Mouse (Mus musculus) right cerebral cortex, postnatal 10 days (tissue): ENCODE measurements around the gene Wrb.
"Not testable (repeated sequence)": the region's sequence is repeated elsewhere in the genome, so short reads cannot be mapped to it uniquely, and the experiment has no call there.

Experiments used
- DNase-seq, 2 experiments: peaks; one replicate each; pipeline ENCODE4 v3.0.0; 2021; ENCODE audit warnings: low spot score in 2 of 2

Wrb gene

GRCm38 (mm10) chr16:96145110-96145800, at the start of gene Wrb:
TSS of gene Wrb (plus strand) at chr16:96145407.
- peak; percentile 100 for DNase-seq

GRCm38 (mm10) chr16:96095966-96096365, 49.2 kb upstream of the Wrb start:
- DNase-seq = no peak

- not testable (repeated sequence) for DNase-seq
These were observed 47.4 kb upstream of the Wrb start for GRCm38 (mm10) chr16:96097811-96098210.

GRCm38 (mm10) chr16:96103036-96103435, 42.2 kb upstream of the Wrb start:
- no peak for DNase-seq

GRCm38 (mm10) chr16:96109673-96110072, 35.5 kb upstream of the Wrb start:
- no peak for DNase-seq

- no peak for DNase-seq
These were observed 34.4 kb upstream of the Wrb start for GRCm38 (mm10) chr16:96110655-96111345.

DNA sequence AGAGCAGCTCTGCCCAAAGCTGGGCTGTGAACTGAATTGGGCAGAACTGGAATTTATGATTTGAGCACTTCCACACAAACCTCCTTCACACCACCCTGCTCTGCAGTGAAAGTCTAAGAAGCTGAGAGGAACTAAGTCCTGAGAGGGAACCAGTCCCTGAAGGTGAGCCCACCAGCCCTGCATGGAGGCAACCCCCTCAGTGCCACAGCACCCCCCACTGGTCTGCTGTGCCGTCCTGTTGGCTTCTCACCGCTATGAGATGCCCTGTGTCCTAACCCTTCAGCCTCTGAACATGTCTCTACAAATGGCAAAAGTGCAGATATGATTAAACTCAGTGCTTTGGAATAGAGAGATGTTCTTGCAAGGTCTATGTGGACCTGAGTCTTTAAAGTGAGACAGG, 32.4 kb upstream of the Wrb start:
- no peak for DNase-seq

- DNase-seq = no peak
These were observed 30.5 kb upstream of the Wrb start for GRCm38 (mm10) chr16:96114729-96115128.

DNA sequence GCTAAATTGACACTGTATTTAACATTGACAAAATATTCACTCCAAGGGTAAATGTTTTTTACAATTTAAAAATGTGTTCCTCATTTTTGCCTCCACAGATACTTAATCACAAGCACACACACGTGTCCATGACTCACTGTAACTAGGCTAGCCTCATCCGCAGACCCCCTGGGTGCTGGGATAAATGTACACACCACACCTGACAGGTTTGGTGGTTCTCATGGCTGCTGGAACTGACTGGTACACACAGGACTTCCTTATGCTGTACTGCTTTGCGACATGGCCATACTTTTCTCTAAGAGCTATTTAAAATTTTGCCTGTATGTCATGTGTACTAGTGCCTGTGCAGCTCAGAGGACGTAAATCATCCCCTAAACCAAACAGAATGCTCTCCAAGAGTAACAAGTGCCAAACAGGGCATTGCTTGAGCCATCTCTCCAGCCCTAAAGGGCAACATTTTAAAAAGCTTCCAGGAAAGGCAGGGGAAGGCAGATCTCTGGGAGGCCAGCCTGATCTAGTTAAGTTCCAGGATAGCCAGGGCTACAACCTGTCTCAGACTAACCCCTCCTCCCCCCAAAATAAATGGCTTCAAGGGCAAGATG, 25.1 kb upstream of the Wrb start:
- no peak for DNase-seq

DNA sequence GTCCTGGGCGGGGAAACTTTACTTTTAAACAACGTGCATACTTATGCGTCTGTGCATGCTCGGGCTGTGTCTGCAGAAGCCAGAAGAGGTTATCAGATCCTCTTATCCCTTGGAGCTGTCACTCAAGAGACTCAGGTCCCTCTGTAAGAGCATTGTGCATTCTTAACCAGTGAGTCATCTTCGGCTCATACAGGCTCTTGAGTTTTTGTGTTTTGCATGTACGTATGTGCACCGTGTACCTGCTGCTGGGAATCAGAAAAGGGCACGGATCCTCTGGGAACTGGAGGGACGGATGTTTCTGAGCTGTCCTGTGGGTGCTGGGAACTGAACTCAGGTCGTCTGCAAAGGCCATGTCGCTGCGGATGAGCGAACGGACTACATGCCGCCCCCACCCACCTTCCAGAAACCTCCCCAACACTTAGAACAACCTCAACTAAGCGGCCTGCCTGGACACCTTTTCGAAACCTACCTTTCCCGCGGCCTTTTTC, 18.5 kb upstream of the Wrb start:
- DNase-seq = peak in 1 of 2 experiments; percentile 40

GRCm38 (mm10) chr16:96127288-96127656, 17.9 kb upstream of the Wrb start:
- no peak for DNase-seq

DNA sequence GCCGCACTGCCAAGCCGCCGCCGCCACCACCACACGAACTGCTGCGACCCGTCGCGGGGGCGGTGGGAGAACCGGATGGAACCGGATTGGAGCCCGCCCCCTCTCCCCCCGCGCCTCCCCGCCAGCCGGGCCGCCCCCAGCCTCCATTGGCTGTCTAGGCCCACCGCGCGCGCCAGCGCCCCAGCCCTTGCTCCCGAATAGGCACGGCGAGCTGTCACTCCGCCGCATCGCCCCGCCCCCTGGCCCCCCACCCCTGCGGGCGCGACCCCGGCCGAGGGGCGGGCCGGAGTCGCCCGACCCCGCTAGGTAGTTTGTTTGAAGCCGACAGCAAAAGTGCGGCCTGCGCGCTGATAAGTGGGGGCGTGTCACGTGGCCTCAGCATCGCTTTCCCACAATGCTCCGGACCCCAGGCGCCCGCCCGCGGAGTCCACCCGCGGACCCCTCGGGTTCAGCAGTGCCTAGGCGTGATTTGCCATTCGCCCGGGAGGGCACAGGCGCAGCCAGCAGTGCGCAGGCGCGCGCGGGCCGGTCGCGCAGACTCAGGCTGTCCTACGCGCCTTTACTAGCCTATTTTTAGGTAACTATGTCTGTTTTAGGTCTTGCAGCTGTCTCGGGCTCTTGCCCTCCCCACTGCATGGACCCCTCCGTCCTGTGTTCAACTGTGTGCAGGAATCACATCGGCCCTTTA, 17.4 kb upstream of the Wrb start, which contains the start of gene Hmgn1:
Gene Hmgn1, minus strand, starts transcription at position 73 of the 688 bp plus-strand sequence.
- DNase-seq = peak; percentile 98

DNA sequence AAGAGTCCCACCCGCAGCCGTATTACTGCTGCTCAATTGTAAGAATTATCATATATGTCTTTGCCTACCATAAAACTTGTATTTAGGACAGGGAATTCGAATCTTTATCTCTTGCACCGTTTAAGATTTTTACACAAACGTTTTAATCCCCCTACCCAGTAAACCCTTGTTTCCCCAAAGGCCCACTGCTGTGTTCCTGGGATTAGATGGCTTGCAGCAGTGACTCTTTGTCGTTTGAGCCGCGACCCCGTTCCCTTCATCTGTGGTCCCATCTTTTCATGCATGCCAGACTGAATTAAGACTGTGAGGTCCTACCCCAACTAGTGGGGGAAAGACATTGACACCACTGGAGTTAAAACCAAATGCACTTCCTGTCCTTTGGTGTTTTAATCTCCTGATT, 16.7 kb upstream of the Wrb start:
- DNase-seq = no peak

DNA sequence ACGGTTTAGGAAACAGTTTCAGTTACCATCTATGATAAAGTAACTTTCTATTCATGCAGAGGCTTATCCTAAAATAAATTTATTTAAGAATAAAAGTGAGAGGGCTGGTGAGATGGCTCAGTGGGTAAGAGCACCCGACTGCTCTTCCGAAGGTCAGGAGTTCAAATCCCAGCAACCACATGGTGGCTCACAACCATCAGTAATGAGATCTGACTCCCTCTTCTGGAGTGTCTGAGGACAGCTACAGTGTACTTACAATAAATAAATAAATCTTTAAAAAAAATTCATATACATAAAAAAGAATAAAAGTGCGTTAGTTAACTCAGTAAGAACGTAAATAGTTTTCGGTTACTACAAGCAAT, 478 bp upstream of the Wrb start:
- not testable (repeated sequence) for DNase-seq

GRCm38 (mm10) chr16:96145814-96146213, 607 bp downstream of the Wrb start:
- no peak for DNase-seq

DNA sequence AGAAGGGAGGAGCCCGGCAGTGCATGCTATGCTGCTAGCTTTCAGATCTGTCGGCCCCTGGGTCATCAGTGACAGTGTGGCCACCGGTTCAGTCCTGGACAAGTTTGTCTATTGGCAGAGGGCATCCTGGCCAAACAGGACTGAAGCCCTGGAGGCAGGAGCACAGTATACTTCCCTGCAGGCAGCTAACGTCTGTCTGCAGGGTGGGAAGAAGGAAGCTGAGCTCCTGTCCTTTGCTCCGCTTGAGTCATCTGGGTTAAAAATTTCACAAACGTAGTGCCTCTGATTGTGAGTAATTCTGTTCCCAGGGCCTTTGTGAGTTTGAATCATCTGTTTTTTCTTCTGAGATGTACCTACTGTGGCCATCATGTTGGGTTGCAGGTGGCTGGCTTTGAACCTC, 3.6 kb downstream of the Wrb start:
- DNase-seq = no peak

DNA sequence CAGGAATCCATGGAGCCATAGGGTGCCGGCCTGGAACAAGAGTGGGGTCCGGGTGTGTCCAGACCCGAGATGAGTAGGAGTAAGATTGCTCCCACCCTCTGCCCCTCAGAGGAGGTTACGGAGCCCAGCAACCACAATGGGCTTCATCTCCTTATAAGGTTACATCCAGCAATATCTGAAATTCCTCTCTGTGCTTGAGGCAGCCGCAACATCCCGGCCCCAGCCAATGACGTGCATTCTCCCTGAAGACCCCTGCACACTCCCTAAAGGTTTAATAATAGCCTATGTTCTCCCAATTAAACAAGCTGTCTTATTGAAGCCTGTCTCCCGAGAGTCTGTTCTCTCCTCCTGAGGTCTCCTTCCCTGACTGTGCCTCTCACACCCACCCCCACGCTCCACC, 4.1 kb downstream of the Wrb start:
- no peak for DNase-seq

- no peak for DNase-seq
These were observed 5.8 kb downstream of the Wrb start for GRCm38 (mm10) chr16:96150995-96151394.

- DNase-seq = peak; percentile 69 to 73
These were observed 6.3 kb downstream of the Wrb start for GRCm38 (mm10) chr16:96151551-96151950.

DNA sequence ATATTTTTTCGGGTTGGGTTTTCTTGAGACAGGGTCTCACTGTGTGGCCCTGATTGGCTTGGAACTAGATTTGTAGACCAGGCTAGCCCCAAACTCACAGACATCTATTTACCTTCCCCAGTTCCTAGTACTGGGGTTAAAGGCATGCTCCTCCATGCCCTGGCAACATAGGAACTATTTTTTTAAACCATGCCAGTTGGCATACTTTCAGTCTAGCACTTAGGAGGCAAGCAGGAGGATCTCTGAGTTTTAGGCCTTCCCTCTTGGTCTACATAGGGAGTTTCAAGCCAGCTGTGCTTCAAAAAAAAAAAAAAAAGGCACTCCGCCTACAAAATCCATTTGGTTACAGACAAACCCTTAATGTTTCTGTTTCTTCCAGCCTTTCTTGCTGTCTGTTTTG, 9.3 kb downstream of the Wrb start:
- DNase-seq = no peak

GRCm38 (mm10) chr16:96156019-96156418, 10.8 kb downstream of the Wrb start:
- peak; percentile 83 to 91 for DNase-seq

DNA sequence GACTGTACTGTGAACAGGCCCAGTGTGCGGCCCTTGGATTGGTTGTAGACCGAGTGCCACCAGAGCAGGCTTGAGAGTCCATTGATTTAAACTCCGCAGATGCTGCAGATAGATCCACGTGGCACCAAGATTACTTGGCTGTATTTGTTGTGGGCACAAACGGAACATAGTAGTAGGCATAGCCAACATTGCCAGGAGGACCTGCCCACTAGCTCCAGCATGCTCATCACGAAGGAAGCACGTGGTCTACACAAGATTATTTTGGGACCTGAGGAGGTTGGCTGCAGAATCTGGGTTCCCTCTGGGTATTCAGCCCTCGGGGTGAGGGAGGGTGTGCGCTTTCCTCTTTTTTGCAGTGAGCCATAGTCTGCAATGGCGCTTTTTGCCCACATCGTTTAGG, 12.0 kb downstream of the Wrb start:
- DNase-seq = peak; percentile 67 to 81
